Mouse (Mus musculus) G1E (cell line): ENCODE measurements around the gene Kdm7a.

Source experiments
- CTCF ChIP-seq: IDR thresholded peaks from 2 replicates; pipeline ENCODE4 v1.5.1; 2012; ENCODE audit warnings: low read depth, low read length, inconsistent platforms, mixed read lengths
- GATA1 ChIP-seq: IDR thresholded peaks from 2 replicates; pipeline ENCODE4 v1.6.1; 2012; ENCODE audit warnings: borderline replicate concordance, low read length, inconsistent platforms, mixed read lengths
- GATA2 ChIP-seq: IDR thresholded peaks from 2 replicates; pipeline ENCODE4 v1.6.1; 2012; ENCODE audit warnings: low read depth, low read length, inconsistent platforms, borderline replicate concordance
- TAL1 ChIP-seq: conservative IDR thresholded peaks from 2 replicates; pipeline ENCODE4 v1.6.1; 2012; ENCODE audit warnings: low read depth, low read length, inconsistent platforms, mixed read lengths

DNA sequence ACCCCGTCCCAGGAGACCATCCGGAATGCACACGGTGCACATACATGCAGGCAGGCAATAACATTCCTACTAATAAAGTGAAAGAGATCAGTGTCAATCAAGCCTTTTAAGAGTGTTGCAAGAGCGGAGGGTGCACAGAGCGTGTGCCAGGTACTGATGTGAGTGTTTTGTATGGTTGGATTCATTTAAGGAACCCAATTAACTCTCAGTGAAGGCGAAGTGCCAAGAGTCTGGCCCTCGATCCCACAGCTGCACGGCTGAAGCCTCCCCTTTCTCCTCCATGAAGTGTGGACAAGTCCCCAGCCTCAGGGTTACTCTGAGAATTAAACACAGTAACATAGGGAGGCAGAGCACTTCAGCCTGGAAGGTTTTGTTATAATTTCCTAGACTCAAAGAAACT, 48.7 kb upstream of the Kdm7a start:
- no peak for TF ChIP-seq CTCF
- no peak for TF ChIP-seq GATA1
- no peak for TF ChIP-seq GATA2
- TF ChIP-seq TAL1: no peak
